Mouse (Mus musculus): Measurements from ENCODE around the gene Ephb1.

Gene Ephb1

GRCm38 (mm10) chr9:102045886-102046285, 308.6 kb downstream of the Ephb1 start:
- DNase-seq (ENCODE audit: low spot score) = no peak

DNA sequence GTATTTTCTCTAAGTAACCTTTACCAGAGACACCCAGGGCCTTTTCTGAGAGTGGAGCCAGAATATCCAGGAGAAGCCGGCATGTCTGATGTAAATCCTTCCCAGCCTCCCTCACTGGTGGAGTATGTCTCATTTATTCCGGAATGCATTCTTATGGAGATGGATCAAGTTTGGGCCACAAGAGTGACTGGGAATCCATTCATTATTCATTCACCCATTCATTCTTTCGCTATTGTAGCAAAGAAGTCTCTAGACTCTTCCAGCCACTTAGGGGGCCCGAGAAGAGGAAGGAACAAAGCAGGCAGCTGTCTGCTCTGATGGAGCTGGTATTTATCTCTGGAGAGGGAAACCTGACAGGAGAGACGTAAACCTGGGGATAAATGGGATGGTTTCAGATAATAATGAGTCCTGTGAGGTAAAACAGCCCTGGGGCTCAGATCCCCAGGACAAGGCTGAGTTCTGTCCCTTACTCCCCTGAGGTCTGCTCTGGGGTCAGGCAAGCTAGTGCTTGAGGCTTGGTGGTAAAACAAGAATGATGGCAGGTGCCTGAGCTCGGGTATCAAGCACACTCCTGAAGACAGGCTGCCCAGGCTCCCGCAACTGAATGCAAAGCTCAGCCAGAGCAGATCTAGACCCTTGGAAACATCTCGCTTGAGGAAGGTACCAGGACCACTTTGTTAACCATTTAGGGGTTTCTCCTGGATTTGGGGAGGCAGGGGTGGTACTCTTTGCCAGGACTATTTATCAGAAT, 309.2 kb downstream of the Ephb1 start:
- DNase-seq (ENCODE audit: low spot score) = no peak

GRCm38 (mm10) chr9:102039011-102039733, 315.3 kb downstream of the Ephb1 start:
- DNase-seq (ENCODE audit: low spot score) = no peak

DNA sequence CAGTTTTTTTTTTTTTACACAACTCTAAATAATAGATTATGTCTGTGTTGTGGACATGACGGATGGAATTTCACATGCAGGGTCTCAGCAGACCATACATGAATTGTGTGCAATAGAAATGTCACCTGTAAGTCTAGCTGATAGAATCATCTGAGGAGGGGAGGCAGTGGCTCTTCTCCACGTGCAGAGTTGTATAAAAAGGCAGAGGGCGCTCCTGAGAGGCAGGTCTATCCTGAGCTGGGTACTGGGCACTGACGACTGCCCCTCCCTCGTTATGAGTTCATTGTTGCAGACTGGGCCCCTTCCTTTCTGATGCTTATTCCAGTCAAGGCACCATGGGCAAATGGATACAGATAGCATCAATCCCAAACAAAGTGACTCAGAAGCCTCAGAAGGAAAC, 318.4 kb downstream of the Ephb1 start:
- DNase-seq (ENCODE audit: low spot score) = no peak

GRCm38 (mm10) chr9:102033231-102033630, 321.3 kb downstream of the Ephb1 start:
- DNase-seq (ENCODE audit: low spot score) = no peak

DNA sequence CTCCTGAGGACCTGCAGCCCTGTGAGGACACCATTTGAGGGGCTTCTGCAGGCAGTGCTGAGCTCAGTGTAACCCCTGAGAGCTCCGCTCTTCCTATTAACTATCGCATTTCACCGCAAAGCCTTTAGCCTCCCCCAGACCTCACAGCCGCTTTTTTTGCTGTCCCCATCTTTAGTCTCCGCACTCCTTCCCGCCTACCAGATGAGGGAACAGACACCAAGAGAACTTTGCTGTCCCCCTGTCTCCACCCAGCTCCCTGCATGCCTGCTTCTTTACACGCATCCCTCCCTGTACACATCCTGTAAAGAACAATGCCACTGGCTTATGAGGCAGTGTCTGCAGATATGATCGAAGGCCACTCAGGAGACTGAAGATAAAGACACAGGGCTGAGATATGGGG, 322.1 kb downstream of the Ephb1 start:
- DNase-seq (ENCODE audit: low spot score) = no peak

DNA sequence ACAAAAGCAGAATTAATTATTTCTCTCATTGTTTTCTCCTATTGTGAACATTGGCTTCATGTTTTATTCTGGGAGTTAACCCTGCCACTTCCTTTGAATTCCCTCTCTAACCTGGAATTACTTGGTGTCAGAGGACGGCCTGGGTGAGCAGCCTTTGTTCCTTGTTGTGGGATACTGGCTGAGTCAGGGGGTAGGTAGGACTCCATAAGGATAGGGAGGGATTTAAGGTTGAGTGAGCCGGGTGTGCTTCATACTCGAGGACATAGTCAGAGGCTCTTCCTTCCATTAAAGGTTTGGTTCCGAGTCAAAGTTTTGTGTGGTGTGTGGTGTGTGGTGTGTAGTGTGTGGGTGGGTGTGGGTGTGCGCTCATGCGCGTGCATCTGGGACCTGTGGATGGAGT, 324.8 kb downstream of the Ephb1 start:
- no peak for DNase-seq (ENCODE audit: low spot score)

DNA sequence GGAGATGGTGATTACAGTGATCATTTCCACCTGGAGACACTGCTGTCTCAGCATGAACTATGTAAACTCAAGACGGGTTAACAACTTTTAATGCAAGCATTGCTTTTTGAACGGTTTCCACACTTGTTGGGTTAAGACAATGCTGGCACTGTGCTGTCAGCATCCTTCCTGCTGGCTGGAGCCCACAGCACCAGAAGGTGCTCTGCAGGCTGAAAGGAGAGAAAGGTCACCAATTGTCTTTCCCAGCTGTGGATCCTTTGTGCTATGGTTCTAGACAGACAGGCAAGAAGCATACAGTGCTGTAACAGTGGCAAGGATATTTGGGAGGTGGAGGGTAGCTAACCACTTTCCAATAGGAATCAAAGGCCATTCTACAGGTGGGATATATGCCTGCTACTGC, 328.4 kb downstream of the Ephb1 start:
- no peak for DNase-seq (ENCODE audit: low spot score)

DNA sequence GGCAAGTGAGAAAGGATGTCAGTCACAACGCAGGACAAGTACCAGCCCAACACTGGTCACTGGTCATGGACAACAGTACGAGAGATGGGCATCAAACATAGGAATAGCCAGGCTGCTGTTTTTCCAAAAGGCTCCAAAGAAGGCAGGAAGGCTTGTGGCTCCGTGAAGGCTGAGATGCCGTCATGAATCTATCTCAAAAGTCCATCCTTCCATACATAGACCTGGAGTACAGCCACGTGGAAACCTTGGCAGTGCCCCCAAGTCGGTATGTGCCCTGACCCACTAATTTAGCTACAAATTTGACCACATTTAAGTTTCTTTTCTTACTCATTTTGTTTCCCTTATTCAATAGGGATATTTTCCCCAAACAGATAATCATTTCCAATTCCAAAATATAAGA, 329.4 kb downstream of the Ephb1 start:
- no peak for DNase-seq (ENCODE audit: low spot score)

GRCm38 (mm10) chr9:102015516-102015915, 339.0 kb downstream of the Ephb1 start:
- DNase-seq (ENCODE audit: low spot score) = no peak

DNA sequence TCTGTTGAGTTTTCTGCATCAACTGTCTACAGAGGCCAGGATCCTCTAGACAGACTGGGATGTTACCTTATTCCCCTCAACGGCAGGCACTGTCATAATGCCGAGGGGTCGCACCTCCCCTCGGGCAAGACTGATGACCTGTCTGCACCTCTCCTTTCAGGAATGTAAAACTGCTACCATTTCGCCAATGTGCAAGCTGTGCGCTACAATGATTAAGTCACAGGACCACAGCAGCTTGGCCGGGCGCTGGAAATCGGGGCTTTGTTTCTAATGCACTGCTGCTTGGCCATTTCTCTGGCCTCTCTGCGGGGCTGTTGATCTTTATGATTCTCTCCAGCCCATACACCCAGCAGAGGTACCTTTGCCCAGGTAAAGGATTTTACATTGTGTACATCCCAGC, 346.8 kb downstream of the Ephb1 start:
- DNase-seq (ENCODE audit: low spot score) = no peak

GRCm38 (mm10) chr9:102006539-102006938, 348.0 kb downstream of the Ephb1 start:
- peak; percentile 27 for DNase-seq (ENCODE audit: low spot score)

DNA sequence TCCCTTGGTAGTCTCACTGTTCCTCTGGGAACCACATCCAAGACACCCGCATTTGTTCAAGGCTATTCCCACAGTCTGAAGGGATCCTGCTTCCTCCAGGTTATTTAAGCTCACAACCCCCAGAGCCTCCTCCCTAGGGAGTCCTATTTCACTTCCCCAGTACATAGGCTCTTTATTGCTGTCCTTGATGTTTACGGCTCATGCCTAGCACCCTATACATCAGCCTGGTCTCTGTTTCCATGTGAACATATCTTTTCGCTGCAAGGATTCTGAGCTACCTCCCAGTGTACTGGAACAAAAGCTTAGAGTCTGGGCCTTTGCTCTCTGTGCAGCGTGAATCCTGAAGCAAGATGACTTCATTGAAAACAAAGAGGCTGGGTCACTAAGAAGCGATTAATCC, 351.6 kb downstream of the Ephb1 start:
- DNase-seq (ENCODE audit: low spot score) = no peak

DNA sequence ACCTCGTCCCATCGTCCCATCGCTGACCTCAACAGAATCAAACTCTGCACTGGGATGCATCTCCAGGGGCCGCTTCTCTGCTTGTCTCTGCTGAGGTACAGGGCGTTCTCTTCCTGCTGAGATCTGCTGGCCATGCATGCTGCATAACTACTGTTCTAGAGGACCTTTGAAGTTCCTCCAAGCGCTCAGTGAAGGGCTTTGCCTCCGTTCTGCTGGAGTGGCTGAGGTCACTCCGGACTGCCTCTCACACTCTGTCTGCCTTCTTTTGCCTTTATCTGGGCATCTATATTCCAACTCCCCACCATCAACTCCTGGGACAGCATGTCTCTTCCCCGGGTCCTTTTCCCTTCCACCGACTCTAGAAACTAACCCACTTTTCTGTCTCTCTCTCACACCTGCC, 352.3 kb downstream of the Ephb1 start:
- no peak for DNase-seq (ENCODE audit: low spot score)

- DNase-seq (ENCODE audit: low spot score) = no peak
These were observed 352.8 kb downstream of the Ephb1 start for GRCm38 (mm10) chr9:102001633-102002165.

- DNase-seq (ENCODE audit: low spot score) = no peak
These were observed 354.8 kb downstream of the Ephb1 start for GRCm38 (mm10) chr9:101999690-102000089.

- DNase-seq (ENCODE audit: low spot score) = no peak
These were observed 357.6 kb downstream of the Ephb1 start for GRCm38 (mm10) chr9:101996771-101997500.

GRCm38 (mm10) chr9:101996183-101996582, 358.3 kb downstream of the Ephb1 start:
- DNase-seq (ENCODE audit: low spot score) = no peak

- no peak for DNase-seq (ENCODE audit: low spot score)
These were observed 358.9 kb downstream of the Ephb1 start for GRCm38 (mm10) chr9:101995423-101996156.

GRCm38 (mm10) chr9:101994086-101994485, 360.4 kb downstream of the Ephb1 start:
- no peak for DNase-seq (ENCODE audit: low spot score)

DNA sequence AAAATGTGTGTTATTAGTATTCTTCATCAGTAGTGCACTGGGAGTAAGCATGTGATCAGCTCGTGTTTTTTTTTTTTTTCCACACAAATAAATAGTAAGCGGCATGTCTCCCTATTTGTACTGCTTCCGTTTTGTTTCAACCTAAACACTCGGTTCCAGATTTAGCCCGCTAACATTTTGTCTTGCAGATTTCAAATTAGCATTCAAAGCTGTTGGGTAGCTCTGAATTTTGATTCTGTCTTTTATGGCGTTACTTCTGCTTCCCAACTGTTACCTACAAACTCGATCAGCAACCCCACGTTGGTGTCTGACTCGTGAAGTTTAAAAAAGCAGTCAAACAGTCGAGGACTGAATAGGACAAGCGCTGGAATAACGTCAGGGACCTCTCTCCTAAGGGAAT, 363.7 kb downstream of the Ephb1 start:
- DNase-seq (ENCODE audit: low spot score) = peak; percentile 11

DNA sequence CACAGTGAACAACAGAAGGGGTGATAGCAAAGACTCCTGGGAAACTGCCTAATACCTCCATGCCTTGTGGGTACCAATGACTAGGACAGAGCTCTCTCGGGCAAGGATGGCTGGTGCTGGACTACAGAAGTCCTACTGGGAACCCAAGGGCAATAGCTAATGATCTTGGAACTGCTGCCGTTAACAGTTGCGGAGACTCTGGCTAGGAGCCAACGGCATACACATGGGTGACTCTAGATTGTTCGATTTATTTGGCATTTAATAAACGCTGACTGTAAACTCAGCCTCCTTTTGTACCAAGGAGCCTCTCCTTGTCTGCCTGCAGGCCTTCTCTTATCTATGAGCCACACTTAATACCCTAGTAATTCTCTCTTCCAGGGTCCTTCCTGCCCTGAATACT, 364.5 kb downstream of the Ephb1 start:
- no peak for DNase-seq (ENCODE audit: low spot score)
